Mouse (Mus musculus) cortical plate, adult 2 months (tissue): ENCODE measurements around the gene Osgep. TPM values are rescaled to one million over a fixed set of nuclear protein-coding genes. Genes with fewer than 3 reads are reported as not detected.

Source experiments
- H3K27ac ChIP-seq: fragments of 200-500 bp; 2 replicates; pipeline ENCODE4 v1.5.1; 2012; ENCODE audit warnings: low read length, control low read depth, inconsistent platforms; ENCODE audit not compliant: insufficient read depth
- H3K4me1 ChIP-seq: fragments of 200-500 bp; 2 replicates; pipeline ENCODE4 v1.6.1; 2011; ENCODE audit warnings: low read length; ENCODE audit not compliant: control insufficient read depth, insufficient read depth
- H3K4me3 ChIP-seq: fragments of 200-500 bp; 2 replicates; pipeline ENCODE4 v1.5.1; 2011; ENCODE audit warnings: mild to moderate bottlenecking, low read length, control low read depth; ENCODE audit not compliant: insufficient read depth
- CTCF ChIP-seq: fragments of 200-500 bp; IDR thresholded peaks from 2 replicates; pipeline ENCODE4 v1.5.1; 2011; ENCODE audit warnings: mild to moderate bottlenecking, control low read depth, low read length; ENCODE audit not compliant: insufficient read depth; ENCODE audit errors: extremely low read depth
- POLR2A ChIP-seq: fragments of 200-500 bp; IDR thresholded peaks from 2 replicates; pipeline ENCODE4 v1.6.1; 2011; ENCODE audit warnings: mild to moderate bottlenecking, low read length, control low read depth; ENCODE audit not compliant: insufficient read depth; ENCODE audit errors: extremely low read depth
- polyA plus RNA-seq: library from polyadenylated mRNA; depleted of rRNA; stranded (reverse); fragments of >200 nt; gene quantifications from 2 replicates; pipeline ENCODE4 v1.2.3, GENCODE M21; 2012

Osgep gene
- polyA plus RNA-seq, 1 experiment: 61.2 TPM

GRCm38 (mm10) chr14:50891621-50892020 lies 33.1 kb downstream of the Osgep start:
- TF ChIP-seq POLR2A (no peak), CTCF (no peak)
- H3K27ac ChIP-seq: no peak overlapping the region
- H3K4me3 ChIP-seq: no peak overlapping the region
- H3K4me1 ChIP-seq: no peaks in the 10 kb centered on the region

- TF ChIP-seq CTCF (no peak), POLR2A (no peak)
- Histone ChIP-seq H3K4me1 (no peaks in the 10 kb centered on the region; the same call in 1 of the 2 replicates), H3K27ac (no peak overlapping the region), H3K4me3 (no peak overlapping the region)
These were observed 48.3 kb downstream of the Osgep start for GRCm38 (mm10) chr14:50876236-50876950.

DNA sequence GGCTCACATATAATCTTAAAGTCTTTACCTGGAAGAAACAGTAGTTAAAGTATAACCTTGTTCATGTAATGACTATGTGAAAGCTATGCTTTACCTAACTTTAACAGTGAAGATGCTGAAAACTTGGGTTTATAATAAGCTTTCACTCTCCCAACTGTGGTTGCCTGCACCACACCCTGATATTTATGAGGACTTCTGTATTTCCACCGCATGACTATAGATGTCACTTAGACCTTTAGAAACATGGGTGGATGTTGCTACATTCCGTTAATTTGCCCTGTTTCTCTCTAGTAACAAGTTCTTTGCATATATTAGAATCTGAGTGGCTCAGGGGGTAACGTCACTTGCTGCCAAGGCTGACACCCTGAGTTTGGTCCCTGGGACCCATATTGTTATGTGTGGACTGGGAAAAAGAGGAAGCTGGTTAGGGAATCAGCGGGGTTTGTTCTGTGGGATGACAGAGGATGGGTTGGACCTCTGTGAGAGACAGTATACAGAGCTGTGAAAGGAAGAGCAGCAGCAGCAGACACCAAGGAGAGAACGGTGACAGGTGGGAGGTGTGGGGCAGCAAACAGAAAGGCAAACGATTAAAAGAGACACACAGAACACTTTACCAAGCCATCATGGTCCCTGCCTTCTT lies 49.0 kb downstream of the Osgep start:
- TF ChIP-seq POLR2A (no peak), CTCF (no peak)
- Histone ChIP-seq H3K27ac (no peak overlapping the region), H3K4me1 (no peaks in the 10 kb centered on the region; the same call in 1 of the 2 replicates)

DNA sequence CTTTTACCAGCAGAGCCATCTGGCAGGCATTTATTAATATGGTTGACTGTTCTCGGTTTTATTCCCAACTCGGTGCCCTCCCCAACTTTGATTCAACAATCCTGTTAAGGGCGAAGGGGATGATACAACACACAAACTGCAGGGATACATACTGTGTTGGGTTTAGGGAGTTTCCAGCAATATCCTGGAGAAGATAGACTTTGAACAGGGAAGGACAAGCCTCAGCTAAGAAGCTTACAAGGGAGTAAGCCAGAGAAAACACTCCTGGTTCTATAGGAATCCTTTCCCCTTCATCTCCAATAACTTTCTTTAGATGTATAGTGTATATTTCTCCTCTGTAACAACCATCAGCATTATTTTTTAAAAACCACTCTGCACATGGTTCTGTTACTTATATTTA lies 49.5 kb downstream of the Osgep start:
- H3K4me1 ChIP-seq: no peaks in the 10 kb centered on the region; the same call in 1 of the 2 replicates
- no peak overlapping the region for H3K4me3 ChIP-seq
- no peak overlapping the region for H3K27ac ChIP-seq
- TF ChIP-seq CTCF (no peak), POLR2A (no peak)

More for the DNA sequence above, 49.0 kb downstream of the Osgep start:
- no peak overlapping the region for H3K4me3 ChIP-seq

DNA sequence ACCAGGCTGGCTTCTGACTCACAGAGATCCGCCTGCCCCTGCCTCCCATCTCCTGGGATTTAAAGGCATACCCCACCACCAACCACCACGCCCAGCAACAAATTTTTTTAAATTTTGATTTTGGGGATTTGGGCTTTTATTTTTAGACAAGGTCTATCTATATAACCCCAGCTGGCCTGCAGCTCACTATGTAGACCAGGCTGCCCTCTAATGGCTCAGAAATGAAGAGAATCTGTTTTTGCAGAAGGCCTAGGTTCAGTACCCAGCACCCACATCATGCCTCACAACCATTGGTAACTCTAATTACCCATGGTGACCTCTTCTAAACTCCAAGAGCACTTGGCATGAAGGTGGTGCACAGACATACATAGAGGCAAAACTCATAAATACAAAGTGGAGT lies 53.4 kb downstream of the Osgep start:
- TF ChIP-seq POLR2A (no peak), CTCF (no peak)
- no peak overlapping the region for H3K27ac ChIP-seq
- no peaks in the 10 kb centered on the region for H3K4me1 ChIP-seq
- no peak overlapping the region; the same call in 1 of the 2 replicates for H3K4me3 ChIP-seq

DNA sequence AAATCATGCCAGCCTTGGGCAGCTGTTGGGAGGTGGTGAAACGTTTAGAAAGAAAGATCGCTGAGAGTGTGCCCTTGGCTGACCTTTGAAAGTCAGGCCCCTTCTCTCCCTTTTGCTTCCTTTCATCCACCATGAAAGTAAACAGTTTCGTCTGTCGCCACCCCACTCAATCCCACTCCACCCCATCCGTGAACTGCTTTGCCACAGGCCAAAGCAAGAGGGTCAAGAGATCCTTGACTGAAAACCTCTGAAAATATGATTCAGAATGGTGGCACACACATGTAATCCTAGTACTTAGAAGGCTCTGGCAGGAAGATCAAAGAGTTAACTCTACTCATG lies 53.9 kb downstream of the Osgep start:
- H3K4me1 ChIP-seq: no peaks in the 10 kb centered on the region
- TF ChIP-seq CTCF: no peak
- TF ChIP-seq POLR2A: no peak
- no peak overlapping the region for H3K27ac ChIP-seq

DNA sequence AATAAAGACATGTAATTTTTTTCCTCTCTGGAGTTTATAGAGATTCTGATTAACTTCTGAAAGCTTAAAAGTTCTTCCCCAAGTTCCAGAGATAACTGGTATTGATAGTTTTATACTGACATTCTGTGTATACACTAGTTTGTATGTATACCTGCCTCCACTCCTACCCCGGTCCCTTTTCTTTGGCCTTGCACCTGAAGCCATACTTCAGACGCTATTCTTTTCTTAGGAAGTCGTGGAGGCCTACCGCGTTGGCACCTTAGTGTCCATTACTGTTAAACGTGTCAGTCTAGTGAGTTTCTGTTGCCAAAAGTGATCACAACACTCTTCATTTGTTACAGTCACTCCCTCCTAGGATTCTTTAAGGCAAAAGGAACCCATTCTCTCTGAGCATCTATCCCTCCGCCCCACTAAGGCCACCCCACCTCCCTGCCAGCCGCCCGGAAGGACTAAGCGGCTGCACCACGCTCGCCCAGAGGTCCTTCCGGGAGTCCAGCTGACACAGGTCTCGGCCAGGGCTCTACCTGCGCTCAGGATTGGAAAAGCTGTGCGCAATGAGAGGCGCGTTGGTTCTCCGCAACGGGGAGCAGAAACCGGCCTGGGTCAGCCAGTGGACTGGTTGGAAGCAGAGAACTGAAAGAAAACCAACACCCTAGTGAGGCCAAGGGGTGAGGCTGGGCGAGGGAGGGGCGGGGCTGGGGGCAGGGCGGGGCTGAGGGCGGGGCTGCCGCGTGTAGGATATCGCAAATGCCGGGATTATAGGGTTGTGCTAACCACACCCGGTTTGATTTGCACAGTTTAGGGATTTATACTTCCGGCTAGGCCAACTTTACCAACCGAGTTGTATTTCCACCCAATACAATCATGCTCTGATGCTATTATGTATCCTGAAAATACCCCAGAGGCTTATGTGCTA lies 54.5 kb downstream of the Osgep start, which contains the start of gene Tep1:
Gene Tep1, minus strand, starts transcription at position 672 of the 916 bp plus-strand sequence.
- H3K4me1 ChIP-seq: no peaks in the 10 kb centered on the region
- no peak within 1 kb of the TSS for H3K27ac ChIP-seq
- peak within 1 kb of the TSS; percentile 80 for H3K4me3 ChIP-seq
- TF ChIP-seq POLR2A (peak; percentile 24; the same call in 1 of the 2 replicates), CTCF (no peak)

More for the DNA sequence above, 53.9 kb downstream of the Osgep start:
- H3K4me3 ChIP-seq: peak overlapping the region; percentile 80

GRCm38 (mm10) chr14:50868656-50869055 lies 56.0 kb downstream of the Osgep start:
- TF ChIP-seq POLR2A: no peak
- H3K27ac ChIP-seq: no peak overlapping the region
- H3K4me3 ChIP-seq: no peak overlapping the region
- no peaks in the 10 kb centered on the region for H3K4me1 ChIP-seq

DNA sequence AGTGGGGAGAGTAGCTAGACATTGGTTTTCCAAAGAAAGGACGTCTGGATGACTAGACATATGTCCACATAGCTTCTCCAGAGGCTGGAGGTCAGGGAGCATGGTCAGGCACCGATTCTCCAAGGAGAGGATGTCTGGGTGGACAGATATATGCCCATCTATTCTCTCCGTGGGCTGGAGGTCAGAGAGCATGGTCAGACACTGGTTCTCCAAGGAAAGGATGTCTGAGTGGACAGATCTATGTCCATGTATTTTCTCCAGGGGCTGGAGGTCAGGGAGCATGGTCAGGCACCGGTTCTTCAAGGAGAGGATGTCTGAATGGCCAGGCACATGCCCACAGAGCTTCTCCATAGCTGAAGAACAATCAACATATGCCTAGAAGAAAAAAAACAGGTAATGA lies 56.5 kb downstream of the Osgep start:
- H3K4me3 ChIP-seq: no peak overlapping the region
- TF ChIP-seq POLR2A (no peak), CTCF (no peak)
- H3K27ac ChIP-seq: no peak overlapping the region
- H3K4me1 ChIP-seq: no peaks in the 10 kb centered on the region
